ENCODE assay signal across 23 mouse cellular contexts in the genomic region with DNA sequence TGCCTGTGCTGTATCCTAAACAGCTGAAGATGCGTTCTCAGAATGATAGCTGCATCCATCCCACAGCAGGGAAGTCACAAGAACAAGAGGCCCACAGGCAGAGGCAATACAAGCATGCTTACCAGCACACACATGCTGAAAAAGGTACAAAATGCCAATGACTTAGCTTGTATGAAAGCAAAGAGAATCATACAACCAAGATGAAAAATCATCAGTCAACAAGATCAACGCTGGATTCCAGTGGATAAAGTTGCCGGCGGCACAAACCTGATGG. TPM values are rescaled to one million over a fixed set of nuclear protein-coding genes. Genes with fewer than 3 reads are reported as not detected.
A peak's percentile ranks its signal among the peaks of the same experiment; 100 is the strongest.
DNase-seq lines count a peak whose midpoint lies in the region; ATAC-seq and TF ChIP-seq lines count a peak whose summit lies in the region.
"Had no signal": no experiment of that assay in that cellular context is flagged by ENCODE, and none has a peak within 500 bp of the region (broad histone marks: within the 10 kb centered on the region; RNA-seq: fewer than 3 reads in every experiment).

No protein-coding gene starts in this region.

- TF ChIP-seq POLR2A in CH12.LX (IDR thresholded peaks at IDR 0.05; ENCODE audit: low read depth, low read length): no peak

- no peaks in the 10 kb centered on the region for H3K27me3 ChIP-seq in kidney, postnatal 0 days (ENCODE audit: insufficient read depth, low read length)
- H3K27me3 ChIP-seq in CH12.LX (replicated peaks): no peaks in the 10 kb centered on the region
- H3K27me3 ChIP-seq: embryonic facial prominence, embryonic 15.5 days; forebrain, embryonic 12.5 days; heart, embryonic 15.5 days; hindbrain, embryonic 15.5 days; liver, embryonic 12.5 days; lung, embryonic 15.5 days; Patski had no signal

- no peak for TF ChIP-seq RAD21 in CH12.LX (IDR thresholded peaks at IDR 0.05; ENCODE audit: low read depth, low read length)

- WGBS in kidney, postnatal 0 days: 94% methylated on average over 4 of the region's 4 CpGs
- WGBS in macrophage (ENCODE audit: missing documents): 90% methylated on average over 4 of the region's 4 CpGs

- H3K4me3 ChIP-seq in gastrocnemius, adult 2 months: peak overlapping the region; percentile 94
- H3K4me3 ChIP-seq in kidney, postnatal 0 days (replicated peaks; ENCODE audit: low read depth, low read length): no peak overlapping the region
- H3K4me3 ChIP-seq in CH12.LX (replicated peaks in 1 of 3; ENCODE audit: low read depth in 2 of 3, low read length in 2 of 3, poor library complexity in 1 of 3): peak overlapping the region in 1 of 3 experiments; percentile 25
- H3K4me3 ChIP-seq in macrophage (ENCODE audit: inconsistent target): peak overlapping the region; percentile 4; the same call in 1 of the 2 replicates
- H3K4me3 ChIP-seq: embryonic facial prominence, embryonic 15.5 days; forebrain, embryonic 12.5 days; heart, embryonic 15.5 days; hindbrain, embryonic 15.5 days; liver, embryonic 12.5 days; lung, embryonic 15.5 days had no signal

- no peak for ATAC-seq in kidney, postnatal 0 days (replicated peaks; ENCODE audit: low FRiP score, low read depth)
- ATAC-seq: activated CD4-positive, CD25-positive, alpha-beta regulatory T cell, adult 4 months; intestine, embryonic 16.5 days; liver, embryonic 12.5 days; Patski had no signal

- in situ Hi-C loops in CH12.LX (cut with MboI; ENCODE audit: low pct_ligation_motif_present, low pct_unique_long_range_greater_than_20kb, low sequenced_read_pairs): no loop called here

- intact Hi-C loops in gastrocnemius, adult 2 months (cut with DNase I): no loop called here

- H3K4me1 ChIP-seq in kidney, postnatal 0 days (replicated peaks; ENCODE audit: insufficient read depth, low read length): peaks cover 22% of the 10 kb centered on the region
- peaks cover 29 to 82% of the 10 kb centered on the region in 2 experiments for H3K4me1 ChIP-seq in CH12.LX (ENCODE audit: control insufficient read depth in 1 of 2, insufficient read depth in 2 of 2)

- no peak for TF ChIP-seq EP300 in CH12.LX (IDR thresholded peaks at IDR 0.05; ENCODE audit: low read length)

- H3K9ac ChIP-seq in kidney, postnatal 0 days (ENCODE audit: low read depth, low read length): no peak overlapping the region
- no peak overlapping the region for H3K9ac ChIP-seq in CH12.LX (ENCODE audit: insufficient read depth, low read depth)
- H3K9ac ChIP-seq: embryonic facial prominence, embryonic 15.5 days; forebrain, embryonic 12.5 days; heart, embryonic 15.5 days; hindbrain, embryonic 15.5 days; liver, embryonic 12.5 days; lung, embryonic 15.5 days had no signal

- no peak overlapping the region for H3K4me2 ChIP-seq in kidney, postnatal 0 days (ENCODE audit: low read length)
- H3K4me2 ChIP-seq in CH12.LX (ENCODE audit: insufficient read depth, low read depth, poor library complexity, severe bottlenecking): peak overlapping the region; percentile 0; the same call in 1 of the 2 replicates
- H3K4me2 ChIP-seq: embryonic facial prominence, embryonic 15.5 days; forebrain, embryonic 12.5 days; heart, embryonic 15.5 days; hindbrain, embryonic 15.5 days; liver, embryonic 12.5 days; lung, embryonic 15.5 days had no signal

- TF ChIP-seq CTCF in gastrocnemius, adult 2 months (IDR thresholded peaks at IDR 0.05): no peak
- no peak for TF ChIP-seq CTCF in kidney, postnatal 0 days (IDR thresholded peaks at IDR 0.05; ENCODE audit: low read depth)
- no peak for TF ChIP-seq CTCF in CH12.LX (conservative IDR thresholded peaks at IDR 0.05 in 1 of 2, IDR thresholded peaks at IDR 0.05 in 1 of 2; ENCODE audit: low read depth in 2 of 2, low read length in 2 of 2)

- H3K36me3 ChIP-seq in kidney, postnatal 0 days (ENCODE audit: insufficient read depth, low read length): no peaks in the 10 kb centered on the region
- H3K36me3 ChIP-seq in CH12.LX (replicated peaks in 1 of 2; ENCODE audit: control insufficient read depth in 1 of 2, insufficient read depth in 1 of 2, low read length in 1 of 2) (peaks cover 6 to 29% of the 10 kb centered on the region in 2 experiments), macrophage (ENCODE audit: inconsistent target) (no peaks in the 10 kb centered on the region)
- H3K36me3 ChIP-seq: embryonic facial prominence, embryonic 15.5 days; forebrain, embryonic 12.5 days; heart, embryonic 15.5 days; hindbrain, embryonic 15.5 days; liver, embryonic 12.5 days; lung, embryonic 15.5 days had no signal

- H3K9me3 ChIP-seq in kidney, postnatal 0 days (replicated peaks; ENCODE audit: low read length): no peaks in the 10 kb centered on the region
- H3K9me3 ChIP-seq in CH12.LX (replicated peaks; ENCODE audit: low read length): no peaks in the 10 kb centered on the region
- H3K9me3 ChIP-seq: embryonic facial prominence, embryonic 15.5 days; forebrain, embryonic 12.5 days; heart, embryonic 15.5 days; hindbrain, embryonic 15.5 days; liver, embryonic 12.5 days; lung, embryonic 15.5 days had no signal

- H3K27ac ChIP-seq in gastrocnemius, adult 2 months: peak overlapping the region; percentile 98
- H3K27ac ChIP-seq in kidney, postnatal 0 days: peak overlapping the region; percentile 32; the same call in 1 of the 2 replicates
- H3K27ac ChIP-seq in CH12.LX (ENCODE audit: insufficient read depth, low read depth) (no peak overlapping the region; the same call in 1 of the 2 replicates), macrophage (peak overlapping the region; percentile 100)
- H3K27ac ChIP-seq: embryonic facial prominence, embryonic 15.5 days; forebrain, embryonic 12.5 days; heart, embryonic 15.5 days; hindbrain, embryonic 15.5 days; liver, embryonic 12.5 days; lung, embryonic 15.5 days had no signal

- dilution Hi-C loops in CH12.LX (cut with MboI; ENCODE audit: extremely low pct_ligation_motif_present, extremely low pct_unique_long_range_greater_than_20kb, low sequenced_read_pairs): no loop called here

- no peak for DNase-seq in gastrocnemius, adult 2 months
- DNase-seq in gastrocnemius, postnatal 10 days: no peak
- no peak for DNase-seq in kidney, postnatal 0 days (ENCODE audit: low spot score)
- DNase-seq in kidney, adult 8-10 months: no peak
- DNase-seq in CH12.LX (ENCODE audit: extremely low read depth): no peak
- DNase-seq in right cerebral cortex, postnatal 25 days: no peak
- DNase-seq in spleen, postnatal 10 days (ENCODE audit: low spot score in 2 of 2): no peak
- DNase-seq: cerebellum, postnatal 10 days; embryo, embryonic 11 days; layer of hippocampus, postnatal 36 days; left cerebral cortex, postnatal 4 days; right cerebral cortex, adult 18-20 months; thymus, postnatal 25 days had no signal

- H3K79me2 ChIP-seq in CH12.LX (replicated peaks; ENCODE audit: control insufficient read depth, extremely low read depth, insufficient read depth, poor library complexity, severe bottlenecking): peaks cover 31% of the 10 kb centered on the region
- peaks cover 100% of the 10 kb centered on the region for H3K79me2 ChIP-seq in macrophage (ENCODE audit: inconsistent target)

TF ChIP-seq in CH12.LX, 34 proteins besides CTCF, POLR2A, EP300 and RAD21:
- TF ChIP-seq MYC (IDR thresholded peaks at IDR 0.05; ENCODE audit: low read depth, low read length) (no peak), IRF4 (IDR thresholded peaks at IDR 0.05; ENCODE audit: low read depth, low read length) (no peak), POLR2AphosphoS2 (IDR thresholded peaks at IDR 0.05; ENCODE audit: low read depth, low read length) (peak; percentile 15; the same call in 1 of the 2 replicates)
TF ChIP-seq in CH12.LX: peak in this region for 1.

RNA-seq across cellular contexts. Expression of gene Frmd8, which starts 36.2 kb away (rescaled TPM):
- total RNA-seq in gastrocnemius, adult 2 months (2021): 1 to 10 TPM; 3.4 to 4.0 TPM
- total RNA-seq in gastrocnemius, postnatal 10 days (2021): 10 to 100 TPM in 1 of 2 experiments, 1 to 10 TPM in 1; 7.4 to 10.3 TPM
- 31.6 and 35.9 TPM in 2 replicates for polyA plus RNA-seq in kidney, postnatal 0 days (2015; fragmentation: Nextera tagmentation; extraction: Ambion mirVana)
- total RNA-seq in CH12.LX (2012; rRNA removed) (29.0 and 30.7 TPM in 2 replicates), CH12.LX (2014; rRNA removed) (13.5 and 15.5 TPM in 2 replicates)
- polyA plus RNA-seq in CH12.LX (2012; ENCODE audit: insufficient read length, low read depth) (25.2 and 25.4 TPM in 2 replicates), macrophage (2018) (8.1 to 26.2 TPM (median 19.8 TPM) in 3 replicates)
- total RNA-seq in macrophage (2018; cell fraction: chromatin; rRNA removed): 10 to 100 TPM in 20 of 26 experiments, 1 to 10 TPM in 6; 4.2 to 72.2 (median 26.5) TPM
- 10 to 100 TPM; 14.6 to 30.6 (median 23.5) TPM for total RNA-seq in macrophage (2018; cell fraction: cytosol; rRNA removed)
- 10 to 100 TPM in 25 of 26 experiments, 1 to 10 TPM in 1; 8.8 to 44.5 (median 22.9) TPM for total RNA-seq in macrophage (2018; cell fraction: nucleus; rRNA removed)

RNA-seq across cellular contexts. Expression of gene Slc25a45, which starts 38.8 kb away (rescaled TPM):
- under 1 TPM; 0.79 to 0.84 TPM for total RNA-seq in gastrocnemius, adult 2 months (2021)
- 1 to 10 TPM; 2.6 to 3.5 TPM for total RNA-seq in gastrocnemius, postnatal 10 days (2021)
- polyA plus RNA-seq in kidney, postnatal 0 days (2015; fragmentation: Nextera tagmentation; extraction: Ambion mirVana): 19.9 and 24.5 TPM in 2 replicates
- total RNA-seq in CH12.LX (2012; rRNA removed) (20.6 and 23.1 TPM in 2 replicates), CH12.LX (2014; rRNA removed) (27.6 and 33.0 TPM in 2 replicates)
- polyA plus RNA-seq in CH12.LX (2012; ENCODE audit: insufficient read length, low read depth) (20.8 and 22.7 TPM in 2 replicates), macrophage (2018) (44.6 to 74.8 TPM (median 53.2 TPM) in 3 replicates)
- total RNA-seq in macrophage (2018; cell fraction: chromatin; rRNA removed): 100 to 1,000 TPM in 13 of 26 experiments, 10 to 100 TPM in 11, 1 to 10 TPM in 2; 8.2 to 252 (median 93.8) TPM
- 10 to 100 TPM; 23.1 to 86.6 (median 55.7) TPM for total RNA-seq in macrophage (2018; cell fraction: cytosol; rRNA removed)
- 100 to 1,000 TPM in 15 of 26 experiments, 10 to 100 TPM in 11; 18.0 to 263 (median 107) TPM for total RNA-seq in macrophage (2018; cell fraction: nucleus; rRNA removed)

RNA-seq across cellular contexts. Expression of gene Tigd3, which starts 55.1 kb away (rescaled TPM):
- total RNA-seq in gastrocnemius, adult 2 months (2021): under 1 TPM; 0.10 to 0.20 TPM
- under 1 TPM; 0.82 to 0.95 TPM for total RNA-seq in gastrocnemius, postnatal 10 days (2021)
- polyA plus RNA-seq in kidney, postnatal 0 days (2015; fragmentation: Nextera tagmentation; extraction: Ambion mirVana): 2.9 and 3.6 TPM in 2 replicates
- 1.6 and 2.1 TPM in 2 replicates for total RNA-seq in CH12.LX (2012; rRNA removed)
- 0.62 and 0.67 TPM in 2 replicates for total RNA-seq in CH12.LX (2014; rRNA removed)
- polyA plus RNA-seq in CH12.LX (2012; ENCODE audit: insufficient read length, low read depth): 1.2 and 1.4 TPM in 2 replicates
- total RNA-seq in macrophage (2018; cell fraction: chromatin; rRNA removed): 1 to 10 TPM; 1.4 to 4.4 (median 2.5) TPM
- total RNA-seq in macrophage (2018; cell fraction: cytosol; rRNA removed): under 1 TPM in 24 of 26 experiments, not detected in 2; 0.07 to 0.34 (median 0.16) TPM
- 1 to 10 TPM in 25 of 26 experiments, under 1 TPM in 1; 0.81 to 6.3 (median 2.3) TPM for total RNA-seq in macrophage (2018; cell fraction: nucleus; rRNA removed)
- 0.16 to 0.59 TPM (median 0.16 TPM) in 3 replicates for polyA plus RNA-seq in macrophage (2018)

Comparison
In these comparisons a context has a peak if more than half of its experiments do, and no peak if none do; other contexts are left out.
1. RNA of gene Slc25a45, which starts 38.8 kb away (total RNA-seq): 20.6 to 33.0 TPM in CH12.LX; 2.6 to 3.5 TPM in gastrocnemius, postnatal 10 days and 0.79 to 0.84 TPM in gastrocnemius, adult 2 months; every median in the first group is over 4 times any median in the second.